Mouse (Mus musculus) urinary bladder, postnatal 36 days (tissue): Measurements from ENCODE around the gene Nr6a1.

ENCODE experiments used
- DNase-seq, 2 experiments: peaks; one replicate each; pipeline ENCODE4 v3.0.0; 2022; ENCODE audit warnings: low spot score in 2 of 2, mixed read lengths in 1 of 2

The Nr6a1 gene

DNA sequence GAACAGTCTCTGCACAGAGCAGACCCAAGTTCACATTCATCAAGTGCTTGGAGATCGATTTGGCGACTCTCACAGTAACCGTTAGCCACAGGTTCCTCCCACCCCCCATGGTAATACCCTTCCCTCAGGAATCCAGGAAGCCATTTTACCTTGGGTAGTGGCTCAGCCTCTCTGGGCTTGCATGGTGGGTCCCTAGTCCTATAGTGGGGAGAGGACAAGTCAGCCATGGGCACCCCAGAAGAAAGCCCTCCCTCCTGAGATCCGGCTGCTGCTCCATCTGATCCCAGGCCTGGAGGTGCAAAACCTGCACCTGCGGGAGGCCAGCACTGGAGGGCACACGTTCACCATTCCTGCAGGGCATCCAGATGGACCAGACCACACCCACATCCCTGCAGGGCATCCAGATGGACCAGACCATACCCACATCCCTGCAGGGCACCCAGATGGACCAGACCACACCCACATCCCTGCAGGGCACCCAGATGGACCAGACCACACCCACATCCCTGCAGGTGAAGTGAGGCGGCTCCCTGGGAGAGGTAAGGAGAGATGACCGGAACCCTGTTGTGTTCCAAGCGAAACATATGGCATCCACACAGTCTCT is 252.0 kb downstream of the Nr6a1 start:
- DNase-seq: no peak
